Mouse (Mus musculus) macrophage (primary cell): ENCODE results near the gene Fign. TPM values are rescaled to one million over a fixed set of nuclear protein-coding genes. Genes with fewer than 3 reads are reported as not detected.

Experiments used
- H3K27ac ChIP-seq: fragments of 350-480 bp; formaldehyde crosslinking; 2 replicates; pipeline ENCODE4 v1.9.0; 2021
- H3K36me3 ChIP-seq: fragments of 350-480 bp; formaldehyde crosslinking; 2 replicates; pipeline ENCODE4 v1.9.0; 2021; ENCODE audit errors: inconsistent target
- H3K4me3 ChIP-seq: fragments of 350-480 bp; formaldehyde crosslinking; 2 replicates; pipeline ENCODE4 v1.9.0; 2021; ENCODE audit errors: inconsistent target
- H3K79me2 ChIP-seq: fragments of 350-480 bp; formaldehyde crosslinking; 2 replicates; pipeline ENCODE4 v1.9.0; 2021; ENCODE audit errors: inconsistent target
- WGBS: methylation state at CpG from one replicate; pipeline ENCODE4 v1.1.7; 2026; ENCODE audit warnings: inconsistent platforms; ENCODE audit not compliant: missing documents; 5-methylcytosine and 5-hydroxymethylcytosine counted together
- polyA plus RNA-seq: library from polyadenylated mRNA; stranded (reverse); fragments of 250-400 nt; gene quantifications from 3 replicates; pipeline ENCODE4 v1.2.4, GENCODE M21; 2018; ENCODE audit warnings: inconsistent platforms

Gene Fign
- polyA plus RNA-seq, 1 experiment from 2014 or later = not detected

DNA sequence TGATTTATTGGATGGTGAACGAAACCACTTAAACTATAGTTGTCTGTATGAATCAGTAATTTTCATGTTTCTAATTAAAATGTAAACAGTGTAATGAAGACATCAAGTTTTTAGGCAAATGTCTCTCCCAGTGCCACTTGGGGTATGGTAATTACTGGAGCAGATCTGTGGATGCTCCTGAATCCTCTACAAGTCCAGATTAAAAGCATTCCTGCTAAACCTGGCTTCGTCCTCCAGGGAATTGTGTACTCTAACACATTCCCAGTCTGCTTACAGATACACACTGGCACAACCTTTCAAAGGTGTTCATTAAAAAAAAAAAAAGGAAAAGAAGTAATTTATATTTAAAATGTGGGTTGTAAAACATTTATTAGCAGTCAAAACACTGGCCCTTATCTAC, 20.0 kb downstream of the Fign start:
- Histone ChIP-seq H3K79me2 (no peaks in the 10 kb centered on the region), H3K27ac (no peak overlapping the region)

DNA sequence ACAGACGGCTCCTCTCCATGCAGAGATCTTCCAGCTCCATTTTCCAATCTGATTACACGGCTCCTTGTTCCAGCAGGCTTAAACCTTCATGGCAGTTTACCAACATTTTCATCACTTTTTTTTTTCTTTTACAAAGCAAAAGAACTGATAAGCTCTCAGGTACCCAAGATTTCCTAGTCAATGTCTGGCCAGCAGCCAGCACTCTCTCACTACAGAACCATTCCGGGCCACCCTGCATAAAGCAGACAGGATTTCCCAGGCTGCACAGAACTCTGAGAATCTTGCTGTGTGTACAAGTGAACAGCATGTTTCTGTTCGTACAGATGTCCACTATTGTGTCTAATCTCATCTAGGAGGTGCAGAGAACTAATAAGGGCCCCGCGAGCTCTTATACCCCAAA, 22.0 kb downstream of the Fign start:
- no peak overlapping the region for H3K27ac ChIP-seq
- no peaks in the 10 kb centered on the region for H3K79me2 ChIP-seq
- H3K36me3 ChIP-seq = no peaks in the 10 kb centered on the region
- H3K4me3 ChIP-seq = no peak overlapping the region
- WGBS = 96% methylated on average over 6 of the region's 6 CpGs

More for the DNA sequence above, 20.0 kb downstream of the Fign start:
- WGBS = 78% methylated on average over 2 of the region's 2 CpGs
- H3K36me3 ChIP-seq = no peaks in the 10 kb centered on the region
- no peak overlapping the region for H3K4me3 ChIP-seq

DNA sequence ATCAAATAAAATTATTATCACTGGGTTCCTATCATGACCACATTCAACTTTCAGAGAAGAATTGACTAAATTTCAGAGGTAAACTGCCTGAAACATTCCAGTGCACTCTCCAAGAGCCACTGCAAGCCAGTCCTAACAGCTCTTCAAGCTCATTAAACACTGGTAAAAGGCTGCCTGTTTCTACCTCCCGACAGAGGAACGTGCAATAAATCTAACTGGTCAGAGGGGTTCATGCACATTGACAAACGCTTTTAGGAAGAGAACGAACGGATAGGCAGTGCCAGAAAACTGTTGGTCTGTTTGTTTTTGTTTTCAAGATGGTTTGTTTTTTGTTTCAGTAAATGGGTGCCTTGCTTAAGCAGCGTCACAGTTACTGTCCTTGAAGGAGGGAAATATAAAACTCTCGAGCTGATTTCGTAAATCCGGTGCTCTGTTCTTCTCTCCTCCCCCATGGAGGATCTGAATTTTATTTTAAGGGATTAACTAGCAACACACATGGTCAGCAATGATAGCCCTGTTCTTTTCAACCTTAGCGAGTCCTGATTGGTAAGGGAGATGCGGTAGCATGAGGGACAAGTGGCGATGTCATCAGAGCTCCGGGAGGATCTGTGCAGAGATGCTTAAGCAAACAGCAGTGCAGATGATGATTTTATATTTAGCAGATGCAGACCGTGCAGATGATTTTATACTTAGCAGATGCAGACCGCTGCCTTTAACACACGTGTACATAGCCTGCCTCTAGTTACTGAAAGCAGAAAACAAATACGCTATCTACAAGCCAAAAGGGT, 23.0 kb downstream of the Fign start:
- 45% methylated on average over 17 of the region's 17 CpGs for WGBS
- H3K79me2 ChIP-seq = no peaks in the 10 kb centered on the region
- no peaks in the 10 kb centered on the region for H3K36me3 ChIP-seq
- no peak overlapping the region for H3K4me3 ChIP-seq
- H3K27ac ChIP-seq = no peak overlapping the region

GRCm38 (mm10) chr2:64072158-64072557, 25.7 kb downstream of the Fign start:
- Histone ChIP-seq H3K27ac (no peak overlapping the region), H3K4me3 (no peak overlapping the region), H3K36me3 (no peaks in the 10 kb centered on the region), H3K79me2 (no peaks in the 10 kb centered on the region)
- WGBS = 74% methylated on average over 4 of the region's 4 CpGs

- WGBS = 90% methylated on average over 10 of the region's 10 CpGs
- Histone ChIP-seq H3K79me2 (no peaks in the 10 kb centered on the region), H3K4me3 (no peak overlapping the region), H3K27ac (no peak overlapping the region), H3K36me3 (no peaks in the 10 kb centered on the region)
These were observed 27.7 kb downstream of the Fign start for GRCm38 (mm10) chr2:64069950-64070695.

GRCm38 (mm10) chr2:64065511-64065910, 32.3 kb downstream of the Fign start:
- H3K27ac ChIP-seq = no peak overlapping the region
- 96% methylated on average over 4 of the region's 4 CpGs for WGBS
- no peaks in the 10 kb centered on the region for H3K79me2 ChIP-seq
- no peak overlapping the region for H3K4me3 ChIP-seq
- no peaks in the 10 kb centered on the region for H3K36me3 ChIP-seq

GRCm38 (mm10) chr2:64059477-64059876, 38.4 kb downstream of the Fign start:
- no peaks in the 10 kb centered on the region for H3K79me2 ChIP-seq
- H3K27ac ChIP-seq = no peak overlapping the region
- H3K4me3 ChIP-seq = no peak overlapping the region
- H3K36me3 ChIP-seq = no peaks in the 10 kb centered on the region
- 85% methylated on average over 5 of the region's 5 CpGs for WGBS

GRCm38 (mm10) chr2:64048142-64048541, 49.7 kb downstream of the Fign start:
- Histone ChIP-seq H3K27ac (no peak overlapping the region), H3K36me3 (no peaks in the 10 kb centered on the region), H3K4me3 (no peak overlapping the region), H3K79me2 (no peaks in the 10 kb centered on the region)
- 69% methylated on average over 2 of the region's 2 CpGs for WGBS

GRCm38 (mm10) chr2:64043099-64043498, 54.7 kb downstream of the Fign start:
- Histone ChIP-seq H3K79me2 (no peaks in the 10 kb centered on the region), H3K4me3 (no peak overlapping the region), H3K27ac (no peak overlapping the region), H3K36me3 (no peaks in the 10 kb centered on the region)
- 33% methylated on average over 3 of the region's 3 CpGs for WGBS

DNA sequence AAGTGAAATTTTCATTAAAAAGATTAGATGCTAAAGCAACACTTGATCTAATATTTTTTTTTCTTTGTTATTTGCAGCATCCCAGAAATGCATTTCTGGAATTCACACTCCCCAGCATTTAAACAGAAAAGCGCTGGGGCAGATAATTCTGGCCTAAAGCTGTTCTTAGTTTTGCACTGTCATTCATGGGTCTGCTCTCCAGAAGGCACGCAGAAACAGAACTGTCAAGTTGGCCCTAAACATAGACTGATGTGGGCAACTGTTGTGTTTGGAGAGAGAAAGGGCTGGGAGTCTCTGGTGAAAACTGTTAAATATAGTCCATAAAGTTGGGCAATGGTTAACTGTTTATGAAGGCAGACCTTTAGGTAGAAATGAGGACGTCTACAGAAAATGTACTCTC, 62.4 kb downstream of the Fign start:
- Histone ChIP-seq H3K4me3 (no peak overlapping the region), H3K36me3 (no peaks in the 10 kb centered on the region), H3K27ac (no peak overlapping the region), H3K79me2 (no peaks in the 10 kb centered on the region)
- WGBS = 49% methylated on average over 3 of the region's 3 CpGs

- Histone ChIP-seq H3K36me3 (no peaks in the 10 kb centered on the region), H3K4me3 (no peak overlapping the region)
- 91% methylated on average over 3 of the region's 3 CpGs for WGBS
These were observed 64.0 kb downstream of the Fign start for GRCm38 (mm10) chr2:64033871-64034270.

DNA sequence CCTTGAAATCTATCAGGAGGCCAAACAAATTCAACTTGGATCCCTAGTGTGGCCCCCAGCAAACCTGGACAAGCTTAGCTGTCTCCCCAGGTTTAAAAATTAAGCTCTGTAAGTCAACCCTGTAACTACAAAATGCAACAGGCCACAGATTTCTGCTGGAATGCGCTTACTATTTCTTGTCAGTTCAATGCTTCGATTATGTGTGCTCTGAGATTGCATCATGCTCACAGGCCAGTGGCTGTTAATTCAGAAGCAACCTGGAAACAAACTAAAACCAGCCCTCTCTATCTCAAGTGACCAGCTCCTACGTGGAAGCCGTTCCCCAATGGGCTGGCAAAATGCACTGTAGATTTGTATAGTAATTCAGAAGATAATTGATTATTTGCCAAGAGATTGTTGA, 71.9 kb downstream of the Fign start:
- no peak overlapping the region for H3K27ac ChIP-seq
- H3K79me2 ChIP-seq = no peaks in the 10 kb centered on the region
- WGBS = 89% methylated on average over 4 of the region's 4 CpGs

More at GRCm38 (mm10) chr2:64033871-64034270, 64.0 kb downstream of the Fign start:
- H3K27ac ChIP-seq = no peak overlapping the region
- no peaks in the 10 kb centered on the region for H3K79me2 ChIP-seq

DNA sequence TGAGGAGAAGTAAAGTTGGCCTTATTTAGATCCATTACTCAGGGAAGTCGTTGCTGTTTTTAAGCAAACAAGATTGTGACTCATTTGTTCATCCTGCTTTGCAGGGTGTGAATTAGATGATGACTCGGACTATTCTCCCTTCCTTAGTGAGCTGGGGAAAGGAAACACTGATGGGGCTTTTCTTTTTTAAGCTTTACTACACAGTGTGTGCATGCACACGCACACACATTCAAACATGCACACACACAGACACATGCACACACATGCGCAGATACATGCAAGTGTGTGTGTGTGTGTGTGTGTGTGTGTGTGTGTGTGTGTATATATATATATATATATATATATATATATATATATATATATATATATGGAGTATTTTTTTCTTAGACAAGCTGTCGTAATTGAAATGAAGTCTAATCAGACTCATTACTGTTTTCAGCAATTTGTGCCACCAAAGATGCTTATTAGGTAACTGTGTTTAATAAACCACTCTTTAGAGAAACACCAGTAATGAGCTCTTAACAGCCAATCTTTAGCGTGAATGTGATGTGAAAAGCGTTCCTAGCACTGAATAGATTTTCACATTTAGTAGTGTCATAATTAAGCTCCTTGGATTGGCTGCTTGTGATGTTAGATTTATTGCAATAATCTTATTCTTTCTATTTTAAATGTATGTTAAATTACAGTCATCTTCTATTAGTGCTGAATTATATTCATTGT, 103.4 kb downstream of the Fign start:
- H3K4me3 ChIP-seq = no peak overlapping the region
- H3K27ac ChIP-seq = no peak overlapping the region
- 66% methylated on average over 5 of the region's 7 CpGs for WGBS
- no peaks in the 10 kb centered on the region for H3K79me2 ChIP-seq
- no peaks in the 10 kb centered on the region for H3K36me3 ChIP-seq

More for the DNA sequence above, 71.9 kb downstream of the Fign start:
- no peaks in the 10 kb centered on the region for H3K36me3 ChIP-seq
- H3K4me3 ChIP-seq = no peak overlapping the region

- WGBS = 95% methylated on average over 2 of the region's 2 CpGs
- Histone ChIP-seq H3K4me3 (no peak overlapping the region), H3K27ac (no peak overlapping the region), H3K36me3 (no peaks in the 10 kb centered on the region), H3K79me2 (no peaks in the 10 kb centered on the region)
These were observed 112.4 kb downstream of the Fign start for GRCm38 (mm10) chr2:63985426-63985825.

- WGBS = 70% methylated on average over 4 of the region's 4 CpGs
These were observed 115.5 kb downstream of the Fign start for GRCm38 (mm10) chr2:63982351-63982751.

More at GRCm38 (mm10) chr2:63982351-63982751, 115.5 kb downstream of the Fign start:
- no peak overlapping the region for H3K4me3 ChIP-seq
- H3K79me2 ChIP-seq = no peaks in the 10 kb centered on the region
- H3K27ac ChIP-seq = no peak overlapping the region
- no peaks in the 10 kb centered on the region for H3K36me3 ChIP-seq
